In genomic region chr2:167894948-167895372, GRCm38 (mm10) we compare ENCODE assay signal across 7 mouse cellular contexts. TPM values are rescaled to one million over a fixed set of nuclear protein-coding genes. Genes with fewer than 3 reads are reported as not detected.
DNase-seq lines count a peak whose midpoint lies in the region; ATAC-seq and TF ChIP-seq lines count a peak whose summit lies in the region.

No protein-coding gene starts in this region.

- under 1% methylated on average over 30 of the region's 30 CpGs for WGBS in embryonic facial prominence, embryonic 11.5 days
- 2% methylated on average over 30 of the region's 30 CpGs for WGBS in heart, adult 2 months
- WGBS in kidney, adult 2 months = 1% methylated on average over 30 of the region's 30 CpGs
- 1% methylated on average over 30 of the region's 30 CpGs for WGBS in limb, embryonic 12.5 days
- WGBS in midbrain, embryonic 15.5 days = 1% methylated on average over 30 of the region's 30 CpGs

- H3K4me2 ChIP-seq in embryonic facial prominence, embryonic 11.5 days (ENCODE audit: low read depth, low read length) = peak overlapping the region; percentile 30
- H3K4me2 ChIP-seq in limb, embryonic 12.5 days = peak overlapping the region; percentile 51
- H3K4me2 ChIP-seq in midbrain, embryonic 15.5 days = peak overlapping the region; percentile 47

- peak; percentile 84 for TF ChIP-seq CTCF in heart, adult 2 months (IDR thresholded peaks at IDR 0.05)
- peak; percentile 84 for TF ChIP-seq CTCF in kidney, adult 2 months (conservative IDR thresholded peaks at IDR 0.05; ENCODE audit: insufficient read depth, insufficient read length, low read depth, low read length)

- intact Hi-C loops in heart, adult 2 months (cut with DNase I) = loop anchor here (1.0 to 5.0 kb wide), 3 partner anchors 210 to 363 kb away; no protein-coding TSS in a partner anchor

- H3K79me2 ChIP-seq in heart, adult 2 months (replicated peaks; ENCODE audit: control insufficient read depth, insufficient read depth, low read length) = no peaks in the 10 kb centered on the region

- no peaks in the 10 kb centered on the region for H3K9me3 ChIP-seq in embryonic facial prominence, embryonic 11.5 days (replicated peaks; ENCODE audit: control insufficient read depth, low read length)
- no peaks in the 10 kb centered on the region for H3K9me3 ChIP-seq in limb, embryonic 12.5 days
- H3K9me3 ChIP-seq in midbrain, embryonic 15.5 days = no peaks in the 10 kb centered on the region

- 0 out of 2 replicates have a peak overlapping the region, but pooled peaks have one; percentile 7 for H3K4me3 ChIP-seq in embryonic facial prominence, embryonic 11.5 days (ENCODE audit: low read depth, low read length)
- 0 out of 2 replicates have a peak overlapping the region, but pooled peaks have one; percentile 2 for H3K4me3 ChIP-seq in heart, adult 2 months
- peak overlapping the region; percentile 18; the same call in 1 of the 2 replicates for H3K4me3 ChIP-seq in kidney, adult 2 months (ENCODE audit: insufficient read depth, low read depth, low read length)
- H3K4me3 ChIP-seq in limb, embryonic 12.5 days (replicated peaks) = peak overlapping the region; percentile 16; the same call in 1 of the 2 replicates
- peak overlapping the region; percentile 24 for H3K4me3 ChIP-seq in midbrain, embryonic 15.5 days

- peak; percentile 56 for ATAC-seq in embryonic facial prominence, embryonic 11.5 days (replicated peaks; ENCODE audit: insufficient number of reproducible peaks, low FRiP score, low TSS enrichment, low read depth)
- ATAC-seq in limb, embryonic 12.5 days (ENCODE audit: insufficient number of reproducible peaks, insufficient read depth, low FRiP score, low TSS enrichment, low read depth) = 0 out of 2 replicates have a peak, but pooled peaks have one; percentile 18
- ATAC-seq in midbrain, embryonic 15.5 days (replicated peaks) = peak; percentile 83

- H3K27me3 ChIP-seq in embryonic facial prominence, embryonic 11.5 days (ENCODE audit: control insufficient read depth, insufficient read depth, low read length) = peaks cover 2% of the 10 kb centered on the region; the same call in 1 of the 2 replicates
- H3K27me3 ChIP-seq in heart, adult 2 months (ENCODE audit: control insufficient read depth, insufficient read depth, low read length) = no peaks in the 10 kb centered on the region
- H3K27me3 ChIP-seq in kidney, adult 2 months (replicated peaks; ENCODE audit: control insufficient read depth, insufficient read depth, low read length) = no peaks in the 10 kb centered on the region
- peaks cover 26% of the 10 kb centered on the region for H3K27me3 ChIP-seq in limb, embryonic 12.5 days
- H3K27me3 ChIP-seq in midbrain, embryonic 15.5 days (replicated peaks) = peaks cover 15% of the 10 kb centered on the region

- TF ChIP-seq POLR2A in heart, adult 2 months (IDR thresholded peaks at IDR 0.05; ENCODE audit: insufficient read depth, low read depth, low read length) = no peak
- TF ChIP-seq POLR2A in kidney, adult 2 months (IDR thresholded peaks at IDR 0.05; ENCODE audit: low read depth, low read length) = no peak

- TF ChIP-seq EP300 in heart, adult 2 months (IDR thresholded peaks at IDR 0.05; ENCODE audit: insufficient read depth, low read depth, low read length) = peak; percentile 33; the same call in 1 of the 2 replicates

- no peak overlapping the region for H3K27ac ChIP-seq in embryonic facial prominence, embryonic 11.5 days (replicated peaks; ENCODE audit: low read depth, low read length)
- no peak overlapping the region for H3K27ac ChIP-seq in heart, adult 2 months
- H3K27ac ChIP-seq in kidney, adult 2 months (ENCODE audit: insufficient read depth, low read depth, low read length) = no peak overlapping the region
- no peak overlapping the region for H3K27ac ChIP-seq in limb, embryonic 12.5 days
- no peak overlapping the region for H3K27ac ChIP-seq in midbrain, embryonic 15.5 days

- no peaks in the 10 kb centered on the region; the same call in 1 of the 2 replicates for H3K4me1 ChIP-seq in embryonic facial prominence, embryonic 11.5 days (ENCODE audit: control insufficient read depth, insufficient read depth, low read length)
- peaks cover 3% of the 10 kb centered on the region; the same call in 1 of the 2 replicates for H3K4me1 ChIP-seq in heart, adult 2 months (ENCODE audit: control insufficient read depth, insufficient read depth, low read length)
- H3K4me1 ChIP-seq in kidney, adult 2 months (ENCODE audit: control insufficient read depth, insufficient read depth, low read length) = no peaks in the 10 kb centered on the region
- peaks cover 6% of the 10 kb centered on the region for H3K4me1 ChIP-seq in limb, embryonic 12.5 days (replicated peaks)
- no peaks in the 10 kb centered on the region for H3K4me1 ChIP-seq in midbrain, embryonic 15.5 days

- DNase-seq in adrenal gland, postnatal 25 days = peak; percentile 87
- peak; percentile 84 for DNase-seq in embryonic facial prominence, embryonic 11.5 days (ENCODE audit: low spot score)
- DNase-seq in heart, adult 2 months = peak; percentile 87 to 93
- peak; percentile 84 for DNase-seq in kidney, adult 2 months
- peak; percentile 70 to 90 for DNase-seq in spleen, adult 18-20 months

- no peak overlapping the region for H3K9ac ChIP-seq in embryonic facial prominence, embryonic 11.5 days (replicated peaks; ENCODE audit: low read length)
- no peak overlapping the region for H3K9ac ChIP-seq in heart, adult 2 months (ENCODE audit: low read depth, low read length)
- H3K9ac ChIP-seq in limb, embryonic 12.5 days (replicated peaks) = 0 out of 2 replicates have a peak overlapping the region, but pooled peaks have one; percentile 31
- H3K9ac ChIP-seq in midbrain, embryonic 15.5 days = no peak overlapping the region

- H3K36me3 ChIP-seq in embryonic facial prominence, embryonic 11.5 days (replicated peaks; ENCODE audit: control insufficient read depth, insufficient read depth, low read depth, low read length) = no peaks in the 10 kb centered on the region
- H3K36me3 ChIP-seq in heart, adult 2 months (ENCODE audit: control insufficient read depth, insufficient read depth, low read length) = no peaks in the 10 kb centered on the region
- no peaks in the 10 kb centered on the region for H3K36me3 ChIP-seq in kidney, adult 2 months (ENCODE audit: control insufficient read depth, insufficient read depth, low read length)
- no peaks in the 10 kb centered on the region for H3K36me3 ChIP-seq in limb, embryonic 12.5 days
- H3K36me3 ChIP-seq in midbrain, embryonic 15.5 days (replicated peaks) = no peaks in the 10 kb centered on the region

RNA-seq across cellular contexts. Expression of gene Ptpn1, which starts 36.9 kb away (rescaled TPM):
- total RNA-seq in adrenal gland, postnatal 25 days (2021) = 37.0 and 53.1 TPM in 2 replicates
- polyA plus RNA-seq in embryonic facial prominence, embryonic 11.5 days (2014; fragmentation: Nextera tagmentation; extraction: Ambion mirVana) = 56.6 and 60.4 TPM in 2 replicates
- total RNA-seq in heart, adult 2 months (2021) = 10 to 100 TPM; 21.4 to 23.2 TPM
- polyA plus RNA-seq in heart, adult 2 months (2012; rRNA removed) = 15.7 and 17.6 TPM in 2 replicates
- polyA plus RNA-seq in kidney, adult 2 months (2012; rRNA removed) = 29.9 and 31.0 TPM in 2 replicates
- 51.7 and 60.1 TPM in 2 replicates for polyA plus RNA-seq in limb, embryonic 12.5 days (2016; fragmentation: Nextera tagmentation; extraction: Ambion mirVana)
- 73.6 and 74.5 TPM in 2 replicates for polyA plus RNA-seq in midbrain, embryonic 15.5 days (2015; fragmentation: Nextera tagmentation; extraction: Ambion mirVana)

Comparison
In these comparisons a context has a peak if more than half of its experiments do, and no peak if none do; other contexts are left out.
1. ATAC-seq: peak in every context shown above with its lines; median percentile 83 in midbrain, embryonic 15.5 days; 56 in embryonic facial prominence, embryonic 11.5 days; 18 in limb, embryonic 12.5 days.